Mouse (Mus musculus) liver, embryonic 16.5 days (tissue): ENCODE measurements around the gene Vmn2r115. TPM values are rescaled to one million over a fixed set of nuclear protein-coding genes. Genes with fewer than 3 reads are reported as not detected.
"Not testable (repeated sequence)": the region's sequence is repeated elsewhere in the genome, so short reads cannot be mapped to it uniquely, and the experiment has no call there.

Experiments used
- ATAC-seq: fragments of 200-750 bp; cut with Nextera tagmentation; 2 replicates; pipeline ENCODE4 v1.8.0; 2017; ENCODE audit warnings: low read depth, mild to moderate bottlenecking, moderate number of reproducible peaks, moderate library complexity
- H3K27ac ChIP-seq: fragments of 300-500 bp; sonication (generic); 2 replicates; pipeline ENCODE4 v1.5.1; 2014; ENCODE audit warnings: mild to moderate bottlenecking, low read length
- H3K27me3 ChIP-seq: fragments of 300-500 bp; sonication (generic); 2 replicates; pipeline ENCODE4 v1.6.1; 2014; ENCODE audit warnings: low read depth, low read length, mixed read lengths; ENCODE audit not compliant: control insufficient read depth, insufficient read depth
- H3K36me3 ChIP-seq: fragments of 300-500 bp; sonication (generic); 2 replicates; pipeline ENCODE4 v1.6.1; 2014; ENCODE audit warnings: mild to moderate bottlenecking; ENCODE audit not compliant: control insufficient read depth, insufficient read depth
- H3K4me1 ChIP-seq: fragments of 300-500 bp; sonication (generic); 2 replicates; pipeline ENCODE4 v1.6.1; 2014; ENCODE audit warnings: low read depth, low read length, mixed read lengths; ENCODE audit not compliant: control insufficient read depth
- H3K4me2 ChIP-seq: fragments of 300-500 bp; sonication (generic); 2 replicates; pipeline ENCODE4 v1.6.1; 2014; ENCODE audit warnings: low read depth, low read length, mixed read lengths
- H3K4me3 ChIP-seq: fragments of 300-500 bp; sonication (generic); 2 replicates; pipeline ENCODE4 v1.5.1; 2014; ENCODE audit warnings: low read depth, mild to moderate bottlenecking, low read length
- H3K9ac ChIP-seq: fragments of 300-500 bp; sonication (generic); 2 replicates; pipeline ENCODE4 v1.6.1; 2014; ENCODE audit warnings: low read depth, low read length
- H3K9me3 ChIP-seq: fragments of 300-500 bp; sonication (generic); replicated peaks from 2 replicates; pipeline ENCODE4 v1.6.1; 2016; ENCODE audit warnings: low read length; ENCODE audit not compliant: control insufficient read depth
- WGBS: fragments of 180-500 bp; shearing (Covaris S2); extraction: QIAGEN DNeasy Blood & Tissue Kit; methylation state at CpG from one replicate; pipeline ENCODE4 v1.1.7; 2014; ENCODE audit not compliant: insufficient replicate concordance; 5-methylcytosine and 5-hydroxymethylcytosine counted together
- polyA plus RNA-seq: library from polyadenylated mRNA; unstranded; fragments of >200 nt; fragmentation: Nextera tagmentation; extraction: Ambion mirVana; gene quantifications from 2 replicates; pipeline ENCODE4 v1.2.1, GENCODE M21; 2015

Vmn2r115 gene
- polyA plus RNA-seq = not detected in 2 replicates

DNA sequence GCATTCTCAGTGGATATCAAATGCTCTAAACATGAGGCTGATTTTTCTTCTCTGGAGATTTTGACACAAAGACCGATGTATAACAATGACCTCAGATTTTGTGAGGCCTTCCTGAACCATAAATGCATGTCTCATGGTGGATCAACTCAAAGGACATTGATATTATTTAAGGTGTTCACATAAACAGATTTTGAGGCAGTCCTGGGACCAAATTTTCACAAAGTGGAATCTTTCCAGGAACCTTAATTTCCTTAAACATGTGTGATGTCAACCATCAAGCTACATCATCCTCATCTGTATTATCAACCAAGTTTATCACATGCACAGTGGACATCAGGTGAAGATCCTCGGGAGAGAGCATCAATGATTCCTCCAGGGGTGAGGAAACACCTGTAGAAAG, at the start of gene Vmn2r115:
Gene Vmn2r115 (plus strand): TSS at position 301 of the 400 bp plus-strand sequence.
- ATAC-seq, H3K4me2 ChIP-seq, H3K4me1 ChIP-seq, H3K9me3 ChIP-seq, H3K27ac ChIP-seq, H3K36me3 ChIP-seq, H3K4me3 ChIP-seq, H3K9ac ChIP-seq, H3K27me3 ChIP-seq: not testable (repeated sequence)
- 32% methylated on average over 2 of the region's 2 CpGs for WGBS

DNA sequence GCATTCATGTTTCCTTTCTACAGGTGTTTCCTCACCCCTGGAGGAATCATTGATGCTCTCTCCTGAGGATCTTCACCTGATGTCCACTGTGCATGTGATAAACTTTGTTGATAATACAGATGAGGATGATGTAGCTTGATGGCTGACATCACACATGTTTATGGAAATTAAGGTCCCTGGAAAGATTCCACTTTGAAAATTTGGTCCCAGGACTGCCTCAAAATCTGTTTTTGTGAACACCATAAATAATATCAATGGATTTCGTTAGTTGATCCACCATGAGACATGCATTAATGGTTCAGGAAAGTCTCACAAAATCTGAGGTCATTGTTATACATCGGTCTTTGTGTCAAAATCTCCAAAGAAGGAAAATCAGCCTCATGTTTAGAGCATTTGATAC, 31.1 kb upstream of the Vmn2r115 start, which contains the start of gene Vmn2r114:
Gene Vmn2r114 (minus strand): TSS at position 101 of the 400 bp plus-strand sequence.
- ATAC-seq, H3K36me3 ChIP-seq, H3K9ac ChIP-seq, H3K27me3 ChIP-seq, H3K4me2 ChIP-seq, H3K9me3 ChIP-seq, H3K27ac ChIP-seq, H3K4me1 ChIP-seq, H3K4me3 ChIP-seq: not testable (repeated sequence)
- 36% methylated on average over 2 of the region's 2 CpGs for WGBS

DNA sequence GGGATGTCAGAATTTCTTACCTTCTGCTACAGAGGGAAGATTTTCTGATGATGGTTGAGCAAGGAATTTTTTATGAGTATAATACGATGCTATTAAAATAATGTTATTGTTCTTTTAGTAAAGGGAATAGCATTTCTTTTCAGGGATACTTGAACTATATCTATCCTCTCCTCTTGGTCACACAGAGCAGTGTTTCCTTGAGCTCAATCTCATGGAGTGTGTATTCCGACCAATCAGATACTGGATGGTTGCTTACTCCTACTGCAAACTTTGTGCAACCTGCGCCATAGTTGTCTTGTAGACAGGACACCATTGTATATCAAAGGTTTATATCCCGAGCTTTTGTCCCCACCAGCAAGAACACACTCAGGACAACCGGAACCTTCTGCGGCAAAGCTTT, 12.9 kb upstream of the Vmn2r115 start:
- Histone ChIP-seq H3K4me3 (no peak overlapping the region), H3K9me3 (no peaks in the 10 kb centered on the region), H3K4me2 (no peak overlapping the region), H3K27ac (no peak overlapping the region), H3K36me3 (no peaks in the 10 kb centered on the region), H3K27me3 (no peaks in the 10 kb centered on the region), H3K9ac (no peak overlapping the region), H3K4me1 (no peaks in the 10 kb centered on the region)
- WGBS = 62% methylated on average over 6 of the region's 6 CpGs
- no peak for ATAC-seq

DNA sequence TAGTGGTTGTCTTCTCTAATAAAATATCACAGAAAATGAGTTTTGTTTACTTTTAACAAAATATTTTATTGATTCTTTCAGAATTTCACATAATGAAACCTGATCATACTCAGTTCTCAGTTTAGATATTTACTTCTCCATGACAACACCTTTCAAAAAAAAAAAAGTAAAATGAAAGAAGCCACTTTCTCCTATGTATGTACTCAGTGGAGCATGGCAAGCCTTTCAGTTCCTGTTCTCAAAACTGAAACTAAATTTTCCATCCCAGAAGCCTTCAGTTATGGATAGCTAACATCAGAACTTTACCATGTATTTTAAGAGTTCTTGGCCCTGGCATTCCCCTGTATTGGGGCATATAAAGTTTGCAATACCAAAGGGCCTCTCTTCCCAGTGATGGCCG, 8.1 kb downstream of the Vmn2r115 start:
- H3K27me3 ChIP-seq = no peaks in the 10 kb centered on the region
- H3K4me2 ChIP-seq = no peak overlapping the region
- 40% methylated on average over 1 of the region's 1 CpGs for WGBS
- H3K4me3 ChIP-seq = no peak overlapping the region
- no peaks in the 10 kb centered on the region for H3K4me1 ChIP-seq
- no peaks in the 10 kb centered on the region for H3K36me3 ChIP-seq
- H3K9ac ChIP-seq = no peak overlapping the region
- ATAC-seq = no peak
- no peak overlapping the region for H3K27ac ChIP-seq
- no peaks in the 10 kb centered on the region for H3K9me3 ChIP-seq

DNA sequence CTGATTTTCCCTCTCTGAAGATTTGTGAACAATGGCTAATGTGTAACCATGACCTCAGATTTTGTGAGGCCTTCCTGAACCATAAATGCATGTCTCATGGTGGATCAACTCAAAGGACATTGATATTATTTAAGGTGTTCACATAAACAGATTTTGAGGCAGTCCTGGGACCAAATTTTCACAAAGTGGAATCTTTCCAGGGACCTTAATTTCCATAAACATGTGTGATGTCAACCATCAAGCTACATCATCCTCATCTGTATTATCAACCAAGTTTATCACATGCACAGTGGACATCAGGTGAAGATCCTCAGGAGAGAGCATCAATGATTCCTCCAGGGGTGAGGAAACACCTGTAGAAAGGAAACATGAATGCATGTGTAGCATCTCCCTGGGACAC, 40.8 kb downstream of the Vmn2r115 start, which contains the start of gene Vmn2r116:
Gene Vmn2r116 (plus strand): TSS at position 301 of the 400 bp plus-strand sequence.
- not testable (repeated sequence) for H3K9me3 ChIP-seq, H3K4me1 ChIP-seq, H3K36me3 ChIP-seq, H3K9ac ChIP-seq, H3K27me3 ChIP-seq, H3K4me3 ChIP-seq, ATAC-seq, H3K27ac ChIP-seq, H3K4me2 ChIP-seq

Other genes starting within 250 kb of the Vmn2r115 start
- 1.4 and 1.5 TPM in 2 replicates for gene Zfp40, start 150.5 kb upstream of the Vmn2r115 start, polyA plus RNA-seq
- gene Vmn2r114, start 31.2 kb upstream of the Vmn2r115 start, polyA plus RNA-seq = not detected in 2 replicates
- not detected in 2 replicates for gene Vmn2r116, start 40.9 kb downstream of the Vmn2r115 start, polyA plus RNA-seq
- gene Vmn2r117, start 136.0 kb downstream of the Vmn2r115 start, polyA plus RNA-seq = not detected in 2 replicates
- 4.8 and 5.3 TPM in 2 replicates for gene Zfp213, start 220.5 kb downstream of the Vmn2r115 start, polyA plus RNA-seq